In the genomic region with DNA sequence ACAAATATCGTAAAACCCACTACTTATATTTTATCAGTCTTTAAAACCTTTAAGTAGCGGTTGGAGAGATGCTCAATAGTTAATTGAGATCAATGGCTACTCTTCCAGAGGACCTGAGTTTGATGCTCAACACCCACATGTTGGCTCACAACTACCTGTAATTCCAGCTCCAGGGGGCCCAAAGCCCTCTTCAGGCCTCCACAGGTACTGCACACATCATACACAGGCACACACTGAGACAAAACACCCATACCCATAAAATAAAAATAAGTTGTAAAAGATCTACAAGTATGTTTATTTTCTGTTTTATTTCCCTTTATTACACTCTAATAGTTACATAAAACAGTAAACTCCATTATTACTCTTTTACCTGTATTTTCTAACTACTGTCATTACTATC, we compare ENCODE assay signal across 30 mouse cellular contexts. TPM values are rescaled to one million over a fixed set of nuclear protein-coding genes. Genes with fewer than 3 reads are reported as not detected.
A peak's percentile ranks its signal among the peaks of the same experiment; 100 is the strongest.
DNase-seq lines count a peak whose midpoint lies in the region; ATAC-seq and TF ChIP-seq lines count a peak whose summit lies in the region.
"Had no signal": no experiment of that assay in that cellular context is flagged by ENCODE, and none has a peak within 500 bp of the region (broad histone marks: within the 10 kb centered on the region; RNA-seq: fewer than 3 reads in every experiment).

No protein-coding gene starts in this region.

- no peak for ATAC-seq in kidney, postnatal 0 days (replicated peaks; ENCODE audit: low FRiP score, low read depth)
- ATAC-seq in kidney, embryonic 14.5 days (ENCODE audit: low FRiP score, low TSS enrichment) = no peak
- no peak for ATAC-seq in liver, postnatal 0 days
- ATAC-seq in liver, embryonic 12.5 days = no peak
- no peak for ATAC-seq in stomach, postnatal 0 days (ENCODE audit: low FRiP score, low TSS enrichment)
- ATAC-seq: activated CD4-positive, CD25-positive, alpha-beta regulatory T cell, adult 4 months; forebrain, postnatal 0 days had no signal

- H3K27me3 ChIP-seq in kidney, postnatal 0 days (ENCODE audit: insufficient read depth, low read length) = no peaks in the 10 kb centered on the region
- H3K27me3 ChIP-seq in kidney, embryonic 14.5 days (ENCODE audit: control insufficient read depth, insufficient read depth, low read length) = no peaks in the 10 kb centered on the region
- no peaks in the 10 kb centered on the region for H3K27me3 ChIP-seq in liver, postnatal 0 days (ENCODE audit: insufficient read depth, low read length)
- H3K27me3 ChIP-seq in liver, embryonic 12.5 days (replicated peaks) = no peaks in the 10 kb centered on the region
- no peaks in the 10 kb centered on the region for H3K27me3 ChIP-seq in stomach, postnatal 0 days (ENCODE audit: control insufficient read depth, insufficient read depth, low read length)
- H3K27me3 ChIP-seq: limb, embryonic 12.5 days; liver, embryonic 15.5 days; megakaryocyte, embryonic 14.5 days; midbrain, embryonic 12.5 days; neural tube, embryonic 13.5 days had no signal

- H3K9ac ChIP-seq in kidney, postnatal 0 days (ENCODE audit: low read depth, low read length) = no peak overlapping the region
- H3K9ac ChIP-seq in kidney, embryonic 14.5 days (ENCODE audit: low read depth, low read length) = no peak overlapping the region
- no peak overlapping the region for H3K9ac ChIP-seq in liver, postnatal 0 days (replicated peaks)
- no peak overlapping the region for H3K9ac ChIP-seq in liver, embryonic 12.5 days
- no peak overlapping the region for H3K9ac ChIP-seq in stomach, postnatal 0 days (ENCODE audit: low read length)
- H3K9ac ChIP-seq: forebrain, postnatal 0 days; hindbrain, embryonic 14.5 days; limb, embryonic 12.5 days; liver, embryonic 15.5 days; midbrain, embryonic 12.5 days; neural tube, embryonic 13.5 days had no signal

- no peak overlapping the region for H3K4me2 ChIP-seq in kidney, postnatal 0 days (ENCODE audit: low read length)
- H3K4me2 ChIP-seq in kidney, embryonic 14.5 days (replicated peaks; ENCODE audit: low read depth, low read length) = no peak overlapping the region
- no peak overlapping the region for H3K4me2 ChIP-seq in liver, postnatal 0 days (ENCODE audit: low read depth, low read length)
- H3K4me2 ChIP-seq in liver, embryonic 12.5 days = no peak overlapping the region
- no peak overlapping the region for H3K4me2 ChIP-seq in stomach, postnatal 0 days (replicated peaks; ENCODE audit: low read depth)
- H3K4me2 ChIP-seq: heart, embryonic 11.5 days; hindbrain, embryonic 14.5 days; limb, embryonic 12.5 days; liver, embryonic 15.5 days; midbrain, embryonic 12.5 days; neural tube, embryonic 13.5 days had no signal

- no peaks in the 10 kb centered on the region for H3K4me1 ChIP-seq in kidney, postnatal 0 days (replicated peaks; ENCODE audit: insufficient read depth, low read length)
- H3K4me1 ChIP-seq in kidney, embryonic 14.5 days (ENCODE audit: control insufficient read depth, insufficient read depth, low read length) = no peaks in the 10 kb centered on the region
- H3K4me1 ChIP-seq in liver, postnatal 0 days (ENCODE audit: insufficient read depth) = no peaks in the 10 kb centered on the region
- no peaks in the 10 kb centered on the region for H3K4me1 ChIP-seq in liver, embryonic 12.5 days
- no peaks in the 10 kb centered on the region for H3K4me1 ChIP-seq in stomach, postnatal 0 days (replicated peaks; ENCODE audit: control insufficient read depth, insufficient read depth)
- H3K4me1 ChIP-seq: limb, embryonic 12.5 days; liver, embryonic 15.5 days; megakaryocyte, embryonic 14.5 days; midbrain, embryonic 12.5 days; neural tube, embryonic 13.5 days had no signal

- H3K27ac ChIP-seq in kidney, postnatal 0 days = no peak overlapping the region
- H3K27ac ChIP-seq in kidney, embryonic 14.5 days (ENCODE audit: low read depth, low read length) = no peak overlapping the region
- H3K27ac ChIP-seq in liver, postnatal 0 days (ENCODE audit: low read depth) = no peak overlapping the region
- no peak overlapping the region for H3K27ac ChIP-seq in liver, embryonic 12.5 days
- H3K27ac ChIP-seq in stomach, postnatal 0 days (replicated peaks) = no peak overlapping the region
- H3K27ac ChIP-seq: hindbrain, embryonic 14.5 days; limb, embryonic 12.5 days; liver, embryonic 15.5 days; midbrain, embryonic 12.5 days; neural tube, embryonic 13.5 days had no signal

- peak; percentile 19; the same call in 1 of the 2 replicates for TF ChIP-seq CTCF in kidney, postnatal 0 days (IDR thresholded peaks at IDR 0.05; ENCODE audit: low read depth)
- 0 out of 2 replicates have a peak, but pooled peaks have one; percentile 12 for TF ChIP-seq CTCF in liver, postnatal 0 days (IDR thresholded peaks at IDR 0.05; ENCODE audit: low read depth)
- TF ChIP-seq CTCF in stomach, postnatal 0 days (IDR thresholded peaks at IDR 0.05; ENCODE audit: low read depth) = peak; percentile 30; the same call in 1 of the 2 replicates

- H3K36me3 ChIP-seq in kidney, postnatal 0 days (ENCODE audit: insufficient read depth, low read length) = no peaks in the 10 kb centered on the region
- H3K36me3 ChIP-seq in kidney, embryonic 14.5 days (ENCODE audit: control insufficient read depth, insufficient read depth, low read length) = no peaks in the 10 kb centered on the region
- H3K36me3 ChIP-seq in liver, postnatal 0 days (replicated peaks; ENCODE audit: insufficient read depth, low read length) = no peaks in the 10 kb centered on the region
- H3K36me3 ChIP-seq in liver, embryonic 12.5 days = no peaks in the 10 kb centered on the region
- no peaks in the 10 kb centered on the region for H3K36me3 ChIP-seq in stomach, postnatal 0 days (ENCODE audit: control insufficient read depth, insufficient read depth, low read length)
- H3K36me3 ChIP-seq: limb, embryonic 12.5 days; liver, embryonic 15.5 days; midbrain, embryonic 12.5 days; neural tube, embryonic 13.5 days had no signal

- H3K9me3 ChIP-seq in kidney, postnatal 0 days (replicated peaks; ENCODE audit: low read length) = no peaks in the 10 kb centered on the region
- H3K9me3 ChIP-seq in kidney, embryonic 14.5 days (ENCODE audit: control insufficient read depth, low read length) = no peaks in the 10 kb centered on the region
- H3K9me3 ChIP-seq in liver, postnatal 0 days (ENCODE audit: low read length) = no peaks in the 10 kb centered on the region
- H3K9me3 ChIP-seq in liver, embryonic 12.5 days (replicated peaks) = no peaks in the 10 kb centered on the region
- no peaks in the 10 kb centered on the region for H3K9me3 ChIP-seq in stomach, postnatal 0 days (ENCODE audit: control insufficient read depth, low read length)
- H3K9me3 ChIP-seq: limb, embryonic 12.5 days; liver, embryonic 15.5 days; midbrain, embryonic 12.5 days; neural tube, embryonic 13.5 days had no signal

- DNase-seq in kidney, postnatal 0 days (ENCODE audit: low spot score) = no peak
- no peak for DNase-seq in liver, postnatal 0 days
- DNase-seq in ES-CJ7 (ENCODE audit: low read depth, low spot score) = peak; percentile 30
- no peak for DNase-seq in stomach, postnatal 0 days (ENCODE audit: low spot score)
- DNase-seq in frontal cortex, postnatal 14 days (ENCODE audit: low spot score in 2 of 2) = no peak
- DNase-seq: adrenal gland, adult 2 months; adrenal gland, postnatal 36 days; B cell, adult 2 months; cerebellum, adult 2 months; cerebellum, postnatal 14 days; forebrain, postnatal 0 days; gastrocnemius, postnatal 14 days; heart, adult 11 months; heart, postnatal 4 days; kidney, adult 18-20 months; kidney, postnatal 4 days; layer of hippocampus, adult 9-11 months; lung, postnatal 4 days; thymus, postnatal 36 days had no signal

- WGBS in kidney, postnatal 0 days = 94% methylated on average over 2 of the region's 2 CpGs
- 94% methylated on average over 2 of the region's 2 CpGs for WGBS in kidney, embryonic 14.5 days
- 78% methylated on average over 2 of the region's 2 CpGs for WGBS in liver, postnatal 0 days (ENCODE audit: insufficient replicate concordance)
- WGBS in liver, embryonic 12.5 days (ENCODE audit: insufficient replicate concordance) = 60% methylated on average over 2 of the region's 2 CpGs
- WGBS in stomach, postnatal 0 days = 95% methylated on average over 2 of the region's 2 CpGs

- H3K4me3 ChIP-seq in kidney, postnatal 0 days (replicated peaks; ENCODE audit: low read depth, low read length) = no peak overlapping the region
- no peak overlapping the region for H3K4me3 ChIP-seq in kidney, embryonic 14.5 days (ENCODE audit: low read length)
- no peak overlapping the region for H3K4me3 ChIP-seq in liver, postnatal 0 days (ENCODE audit: low read depth, low read length)
- H3K4me3 ChIP-seq in liver, embryonic 12.5 days = no peak overlapping the region
- H3K4me3 ChIP-seq in stomach, postnatal 0 days (ENCODE audit: low read depth, low read length) = no peak overlapping the region
- H3K4me3 ChIP-seq: erythroblast, embryonic 14.5 days; limb, embryonic 12.5 days; liver, embryonic 15.5 days; megakaryocyte, embryonic 14.5 days; midbrain, embryonic 12.5 days; neural tube, embryonic 13.5 days had no signal

- no peak for TF ChIP-seq EP300 in liver, postnatal 0 days (IDR thresholded peaks at IDR 0.05; ENCODE audit: low read depth)
- TF ChIP-seq EP300 in stomach, postnatal 0 days (optimal IDR thresholded peaks at IDR 0.05) = no peak

RNA-seq across cellular contexts. Expression of gene Fgf12, which starts 17.4 kb away (rescaled TPM):
- 2.3 and 2.9 TPM in 2 replicates for polyA plus RNA-seq in kidney, postnatal 0 days (2015; fragmentation: Nextera tagmentation; extraction: Ambion mirVana)
- 4.0 and 4.4 TPM in 2 replicates for polyA plus RNA-seq in kidney, embryonic 14.5 days (2014; fragmentation: Nextera tagmentation; extraction: Ambion mirVana)
- polyA plus RNA-seq in liver, postnatal 0 days (2015; fragmentation: Nextera tagmentation; extraction: Ambion mirVana) = 0.04 and 0.28 TPM in 2 replicates
- polyA plus RNA-seq in liver, embryonic 12.5 days (2016; fragmentation: Nextera tagmentation; extraction: Ambion mirVana) = 0.14 and 1.4 TPM in 2 replicates
- polyA plus RNA-seq in stomach, postnatal 0 days (2015; fragmentation: Nextera tagmentation; extraction: Ambion mirVana) = 0.74 and 0.85 TPM in 2 replicates
- polyA plus RNA-seq: erythroblast, embryonic 14.5 days had no signal
